Mouse (Mus musculus): ENCODE measurements around the gene Ppia. TPM values are rescaled to one million over a fixed set of nuclear protein-coding genes. Genes with fewer than 3 reads are reported as not detected.
A peak's percentile ranks its signal among the peaks of the same experiment; 100 is the strongest.

The Ppia gene
- total and polyA plus RNA-seq, 2 experiments from 2014 or later: 2,268 to 3,654 TPM

DNA sequence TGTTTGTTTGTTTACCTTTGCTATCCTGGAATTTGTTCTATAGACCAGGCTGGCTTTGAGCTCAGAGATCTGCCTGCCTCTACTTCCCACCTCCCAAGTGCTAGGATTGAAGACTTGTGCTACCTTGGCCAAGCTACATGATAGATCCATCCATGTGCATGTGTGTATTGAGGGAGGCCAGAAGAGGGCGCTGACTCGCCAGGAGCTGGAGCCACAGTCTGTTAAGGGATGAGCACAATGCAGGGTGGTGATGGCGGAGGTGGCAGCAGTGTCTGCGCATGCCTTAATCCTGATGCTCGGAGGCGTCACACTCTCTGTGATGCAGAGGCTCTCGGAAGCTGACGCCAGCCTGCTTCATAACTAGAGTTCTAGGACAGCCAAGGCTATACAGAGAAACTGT is 21.2 kb downstream of the Ppia start:
- no peaks in the 10 kb centered on the region for H3K9me3 ChIP-seq (replicated peaks; ENCODE audit: control insufficient read depth, low read length)
- peaks cover 63% of the 10 kb centered on the region for H3K36me3 ChIP-seq (replicated peaks; ENCODE audit: control insufficient read depth, insufficient read depth, low read length)
- no peak overlapping the region for H3K27ac ChIP-seq (ENCODE audit: low read depth)
- no peak for TF ChIP-seq EP300 (IDR thresholded peaks at IDR 0.05; ENCODE audit: low read depth)
- TF ChIP-seq CTCF (IDR thresholded peaks at IDR 0.05; ENCODE audit: low read depth): peak; percentile 66
- no peak overlapping the region for H3K9ac ChIP-seq (replicated peaks; ENCODE audit: low read depth, low read length)
- H3K27me3 ChIP-seq (ENCODE audit: control insufficient read depth, insufficient read depth, low read length): no peaks in the 10 kb centered on the region
- ATAC-seq (ENCODE audit: insufficient read depth, low read depth) (peak; percentile 47), DNase-seq (ENCODE audit: low spot score) (peak; percentile 42)
- no peak overlapping the region for H3K4me3 ChIP-seq (ENCODE audit: low read depth, low read length)
- H3K4me1 ChIP-seq (ENCODE audit: control insufficient read depth, insufficient read depth): no peaks in the 10 kb centered on the region
- WGBS: 66% methylated on average over 8 of the region's 8 CpGs
- no peak overlapping the region for H3K4me2 ChIP-seq (ENCODE audit: low read depth, low read length)

GRCm38 (mm10) chr11:6437667-6438066 is 22.4 kb downstream of the Ppia start:
- ATAC-seq (ENCODE audit: insufficient read depth, low read depth) (no peak), DNase-seq (ENCODE audit: low spot score) (no peak)
- no peaks in the 10 kb centered on the region for H3K27me3 ChIP-seq (ENCODE audit: control insufficient read depth, insufficient read depth, low read length)
- no peaks in the 10 kb centered on the region for H3K9me3 ChIP-seq (replicated peaks; ENCODE audit: control insufficient read depth, low read length)
- no peak overlapping the region for H3K27ac ChIP-seq (ENCODE audit: low read depth)
- H3K36me3 ChIP-seq (replicated peaks; ENCODE audit: control insufficient read depth, insufficient read depth, low read length): peaks cover 51% of the 10 kb centered on the region
- no peak overlapping the region for H3K4me2 ChIP-seq (ENCODE audit: low read depth, low read length)
- H3K9ac ChIP-seq (replicated peaks; ENCODE audit: low read depth, low read length): no peak overlapping the region
- H3K4me3 ChIP-seq (ENCODE audit: low read depth, low read length): no peak overlapping the region
- 89% methylated on average over 2 of the region's 2 CpGs for WGBS
- peaks cover 5% of the 10 kb centered on the region; the same call in 1 of the 2 replicates for H3K4me1 ChIP-seq (ENCODE audit: control insufficient read depth, insufficient read depth)
- TF ChIP-seq CTCF (IDR thresholded peaks at IDR 0.05; ENCODE audit: low read depth): no peak
- TF ChIP-seq EP300 (IDR thresholded peaks at IDR 0.05; ENCODE audit: low read depth): no peak

DNA sequence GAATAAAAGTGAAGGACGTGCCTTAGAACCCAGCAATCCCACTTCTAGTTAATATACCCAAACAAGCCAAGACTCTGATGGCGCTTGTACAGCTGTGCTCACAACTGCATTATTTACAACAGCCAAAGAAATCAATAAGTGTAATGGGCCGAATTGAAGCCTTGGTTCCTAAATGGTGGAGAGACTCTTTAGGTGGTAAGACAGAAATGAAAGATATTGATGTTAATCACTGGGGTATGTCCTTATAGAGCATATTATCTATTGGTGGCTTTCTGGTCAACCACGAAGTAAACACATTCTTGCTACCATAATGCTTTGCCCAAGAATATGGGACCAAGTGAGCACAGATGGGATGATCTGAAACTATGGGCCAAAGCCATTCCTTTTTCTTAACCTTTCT is 24.9 kb downstream of the Ppia start:
- Histone ChIP-seq H3K27me3 (ENCODE audit: control insufficient read depth, insufficient read depth, low read length) (no peaks in the 10 kb centered on the region), H3K9ac (replicated peaks; ENCODE audit: low read depth, low read length) (no peak overlapping the region), H3K4me2 (ENCODE audit: low read depth, low read length) (no peak overlapping the region), H3K4me1 (ENCODE audit: control insufficient read depth, insufficient read depth) (peaks cover 6% of the 10 kb centered on the region; the same call in 1 of the 2 replicates), H3K36me3 (replicated peaks; ENCODE audit: control insufficient read depth, insufficient read depth, low read length) (peaks cover 27% of the 10 kb centered on the region), H3K4me3 (ENCODE audit: low read depth, low read length) (no peak overlapping the region), H3K9me3 (replicated peaks; ENCODE audit: control insufficient read depth, low read length) (no peaks in the 10 kb centered on the region), H3K27ac (ENCODE audit: low read depth) (no peak overlapping the region)
- WGBS: 98% methylated on average over 4 of the region's 4 CpGs
- no peak for DNase-seq (ENCODE audit: low spot score)
- ATAC-seq (ENCODE audit: insufficient read depth, low read depth): no peak
- no peak for TF ChIP-seq EP300 (IDR thresholded peaks at IDR 0.05; ENCODE audit: low read depth)
- TF ChIP-seq CTCF (IDR thresholded peaks at IDR 0.05; ENCODE audit: low read depth): no peak

GRCm38 (mm10) chr11:6442566-6442965 is 27.3 kb downstream of the Ppia start:
- no peak for ATAC-seq (ENCODE audit: insufficient read depth, low read depth)
- 95% methylated on average over 4 of the region's 4 CpGs for WGBS
- Histone ChIP-seq H3K27me3 (ENCODE audit: control insufficient read depth, insufficient read depth, low read length) (no peaks in the 10 kb centered on the region), H3K4me2 (ENCODE audit: low read depth, low read length) (no peak overlapping the region), H3K4me1 (ENCODE audit: control insufficient read depth, insufficient read depth) (peaks cover 6% of the 10 kb centered on the region; the same call in 1 of the 2 replicates), H3K9me3 (replicated peaks; ENCODE audit: control insufficient read depth, low read length) (no peaks in the 10 kb centered on the region), H3K9ac (replicated peaks; ENCODE audit: low read depth, low read length) (no peak overlapping the region), H3K36me3 (replicated peaks; ENCODE audit: control insufficient read depth, insufficient read depth, low read length) (peaks cover 6% of the 10 kb centered on the region; the same call in 1 of the 2 replicates), H3K4me3 (ENCODE audit: low read depth, low read length) (no peak overlapping the region), H3K27ac (ENCODE audit: low read depth) (no peak overlapping the region)
- no peak for DNase-seq (ENCODE audit: low spot score)
- no peak for TF ChIP-seq CTCF (IDR thresholded peaks at IDR 0.05; ENCODE audit: low read depth)
- TF ChIP-seq EP300 (IDR thresholded peaks at IDR 0.05; ENCODE audit: low read depth): no peak

GRCm38 (mm10) chr11:6443102-6443501 is 27.9 kb downstream of the Ppia start:
- Histone ChIP-seq H3K9me3 (replicated peaks; ENCODE audit: control insufficient read depth, low read length) (no peaks in the 10 kb centered on the region), H3K27ac (ENCODE audit: low read depth) (peak overlapping the region; percentile 95), H3K4me3 (ENCODE audit: low read depth, low read length) (peak overlapping the region; percentile 91), H3K9ac (replicated peaks; ENCODE audit: low read depth, low read length) (peak overlapping the region; percentile 77), H3K27me3 (ENCODE audit: control insufficient read depth, insufficient read depth, low read length) (no peaks in the 10 kb centered on the region), H3K36me3 (replicated peaks; ENCODE audit: control insufficient read depth, insufficient read depth, low read length) (0 out of 2 replicates have a peak, but pooled peaks cover under 1% of the 10 kb centered on the region), H3K4me2 (ENCODE audit: low read depth, low read length) (peak overlapping the region; percentile 75), H3K4me1 (ENCODE audit: control insufficient read depth, insufficient read depth) (peaks cover 6% of the 10 kb centered on the region; the same call in 1 of the 2 replicates)
- TF ChIP-seq EP300 (IDR thresholded peaks at IDR 0.05; ENCODE audit: low read depth) (no peak), CTCF (IDR thresholded peaks at IDR 0.05; ENCODE audit: low read depth) (no peak)
- ATAC-seq (ENCODE audit: insufficient read depth, low read depth) (no peak), DNase-seq (ENCODE audit: low spot score) (no peak)
- WGBS: 37% methylated on average over 4 of the region's 4 CpGs

GRCm38 (mm10) chr11:6443727-6444076 is 28.5 kb downstream of the Ppia start:
- Histone ChIP-seq H3K27ac (ENCODE audit: low read depth) (peak overlapping the region; percentile 95), H3K27me3 (ENCODE audit: control insufficient read depth, insufficient read depth, low read length) (no peaks in the 10 kb centered on the region), H3K36me3 (replicated peaks; ENCODE audit: control insufficient read depth, insufficient read depth, low read length) (no peaks in the 10 kb centered on the region), H3K9ac (replicated peaks; ENCODE audit: low read depth, low read length) (peak overlapping the region; percentile 77), H3K9me3 (replicated peaks; ENCODE audit: control insufficient read depth, low read length) (no peaks in the 10 kb centered on the region), H3K4me1 (ENCODE audit: control insufficient read depth, insufficient read depth) (peaks cover 6% of the 10 kb centered on the region; the same call in 1 of the 2 replicates), H3K4me3 (ENCODE audit: low read depth, low read length) (peak overlapping the region; percentile 91), H3K4me2 (ENCODE audit: low read depth, low read length) (peak overlapping the region; percentile 75)
- ATAC-seq (ENCODE audit: insufficient read depth, low read depth) (no peak), DNase-seq (ENCODE audit: low spot score) (peak; percentile 11)
- WGBS: under 1% methylated on average over 10 of the region's 10 CpGs
- no peak for TF ChIP-seq CTCF (IDR thresholded peaks at IDR 0.05; ENCODE audit: low read depth)
- TF ChIP-seq EP300 (IDR thresholded peaks at IDR 0.05; ENCODE audit: low read depth): no peak

All from heart, postnatal 0 days (tissue).